Mouse (Mus musculus): ENCODE measurements around the gene Gpr179.
"Not testable (repeated sequence)": the region's sequence is repeated elsewhere in the genome, so short reads cannot be mapped to it uniquely, and the experiment has no call there.

DNA sequence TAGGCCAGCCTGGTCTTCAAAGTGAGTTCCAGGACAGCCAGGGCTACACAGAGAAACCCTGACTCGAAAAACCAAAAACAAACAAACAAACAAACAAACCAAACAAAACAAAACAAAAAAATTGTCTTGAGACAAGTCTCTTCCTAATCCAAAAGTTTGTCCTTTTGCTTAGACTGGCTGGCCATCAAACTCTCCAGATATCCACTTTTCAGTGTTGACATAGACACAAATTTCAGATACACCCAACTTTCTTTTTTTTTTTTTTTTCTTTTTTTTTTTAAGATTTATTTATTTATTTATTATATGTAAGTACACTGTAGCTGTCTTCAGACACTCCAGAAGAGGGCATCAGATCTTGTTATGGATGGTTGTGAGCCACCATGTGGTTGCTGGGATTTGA, 39.0 kb downstream of the Gpr179 start:
- not testable (repeated sequence) for TF ChIP-seq GATA1, TAL1 (IDR thresholded peaks at IDR 0.05; ENCODE audit: low read length)
